Mouse (Mus musculus) layer of hippocampus, postnatal 25 days (tissue): Measurements from ENCODE around the gene Erp27. TPM values are rescaled to one million over a fixed set of nuclear protein-coding genes. Genes with fewer than 3 reads are reported as not detected.
"Not testable (repeated sequence)": the region's sequence is repeated elsewhere in the genome, so short reads cannot be mapped to it uniquely, and the experiment has no call there.

ENCODE experiments used
- DNase-seq, 2 experiments: peaks; one replicate each; pipeline ENCODE4 v3.0.0; 2022; ENCODE audit warnings: mixed read lengths in 2 of 2, low spot score in 1 of 2; ENCODE audit errors: extremely low spot score in 1 of 2
- total RNA-seq, 2 experiments: library from RNA; stranded (reverse); gene quantifications; 2 replicates each; pipeline ENCODE4 v1.2.3; 2021

The Erp27 gene
- total RNA-seq, 2 experiments from 2014 or later = 0.52 to 0.85 TPM

GRCm38 (mm10) chr6:136913384-136914126, 8.4 kb downstream of the Erp27 start:
- DNase-seq = no peak

GRCm38 (mm10) chr6:136912751-136913265, 9.2 kb downstream of the Erp27 start:
- no peak for DNase-seq

- no peak for DNase-seq
Observed at GRCm38 (mm10) chr6:136910247-136910890, 11.6 kb downstream of the Erp27 start.

GRCm38 (mm10) chr6:136906937-136907293, 15.1 kb downstream of the Erp27 start:
- DNase-seq = no peak

DNA sequence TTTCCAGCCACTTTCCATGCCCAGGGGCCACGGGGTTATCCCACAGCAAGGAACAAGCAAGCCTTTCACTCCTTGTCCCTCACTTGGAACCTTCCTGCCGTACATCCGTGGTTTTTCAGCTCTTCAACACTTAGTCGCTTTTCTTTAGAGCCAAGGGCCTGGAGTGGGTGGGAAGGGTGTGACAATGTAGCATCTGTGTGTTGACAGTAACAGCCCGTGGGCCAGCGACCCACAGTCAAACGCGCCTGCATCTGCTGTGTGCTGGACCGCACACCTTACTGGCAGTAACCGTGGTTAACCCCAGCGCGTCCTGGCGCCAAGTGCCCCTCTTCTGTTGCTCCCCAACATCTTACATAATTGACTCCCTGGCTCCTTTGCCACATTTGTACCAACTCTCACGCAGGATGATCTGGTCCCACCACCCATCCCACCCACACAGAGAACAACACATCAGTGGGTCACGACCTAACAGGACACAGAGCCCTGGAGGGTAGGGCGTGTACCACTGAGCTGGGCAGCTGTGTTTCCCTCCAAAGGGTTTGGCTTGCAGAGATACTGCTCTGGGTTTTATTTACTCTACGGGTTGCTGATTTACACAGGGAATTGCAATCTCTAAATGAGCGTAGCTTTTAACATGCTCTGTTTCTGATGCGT, 15.6 kb downstream of the Erp27 start:
- no peak for DNase-seq

DNA sequence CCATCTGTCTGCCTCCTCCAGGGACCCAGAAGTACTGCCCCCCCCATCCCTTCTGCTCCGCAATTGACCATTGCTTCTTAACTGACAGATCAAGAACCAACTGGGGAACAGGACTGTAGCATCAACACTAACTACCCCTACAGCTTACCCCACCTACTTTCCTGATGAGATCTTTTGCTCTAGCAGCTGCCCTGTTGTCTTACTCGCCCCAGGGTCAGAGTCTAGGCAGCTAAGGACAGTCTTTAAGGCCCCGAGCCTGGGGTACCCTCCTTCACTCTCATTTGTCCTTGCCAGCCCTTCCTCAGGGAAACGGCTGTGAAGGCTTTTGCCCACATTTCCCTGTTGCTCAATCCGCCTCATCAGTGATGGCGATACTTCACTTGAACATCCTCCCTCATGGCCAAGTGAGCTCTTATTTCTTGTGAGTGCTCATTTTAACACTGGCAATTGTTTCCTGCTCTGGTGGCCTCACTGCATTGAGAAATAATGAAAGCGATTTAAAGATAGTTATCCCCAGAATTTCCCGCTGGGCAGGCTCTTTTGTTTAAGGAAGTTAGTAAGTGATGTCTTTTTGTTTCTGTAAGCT, 18.0 kb downstream of the Erp27 start:
- DNase-seq = no peak

DNA sequence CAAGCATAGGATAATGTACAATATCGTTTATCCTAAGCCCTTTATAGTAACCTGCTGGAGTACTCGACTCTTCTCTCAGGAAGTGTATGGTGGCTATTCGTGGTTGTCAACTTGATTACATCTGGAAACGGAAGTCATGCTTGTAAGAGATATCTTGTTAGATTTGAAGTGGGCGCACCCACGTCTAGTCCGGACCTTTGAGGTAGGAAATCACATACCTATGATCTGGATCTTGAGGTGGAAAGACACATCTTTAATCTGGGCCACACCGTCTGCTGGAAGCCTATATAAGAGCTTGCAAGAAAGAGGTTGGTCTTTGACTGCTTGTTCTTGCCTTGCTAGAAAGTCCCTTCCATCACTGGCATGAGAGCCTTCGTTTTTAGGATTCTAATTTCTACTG, 19.5 kb downstream of the Erp27 start:
- no peak for DNase-seq

DNA sequence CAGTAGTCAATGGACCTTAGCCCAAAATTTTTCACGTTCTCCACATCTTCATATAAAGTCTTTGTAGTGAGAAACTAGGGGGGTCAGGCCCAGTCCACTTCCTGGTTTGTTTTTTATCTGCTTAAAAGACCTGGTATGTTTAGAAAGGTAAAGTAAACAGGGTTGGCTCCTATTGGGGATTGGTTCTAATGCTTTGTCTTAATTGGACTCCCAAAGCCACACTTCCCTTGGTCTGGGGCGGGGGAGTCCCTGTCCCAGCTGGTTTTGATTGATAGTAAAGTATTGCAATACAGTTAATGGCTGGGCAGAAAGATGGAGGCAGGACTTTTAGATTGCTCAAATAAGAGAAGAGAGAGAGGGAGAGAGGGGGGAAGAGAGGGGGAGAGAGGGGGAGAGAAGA, 21.0 kb downstream of the Erp27 start:
- DNase-seq = no peak

DNA sequence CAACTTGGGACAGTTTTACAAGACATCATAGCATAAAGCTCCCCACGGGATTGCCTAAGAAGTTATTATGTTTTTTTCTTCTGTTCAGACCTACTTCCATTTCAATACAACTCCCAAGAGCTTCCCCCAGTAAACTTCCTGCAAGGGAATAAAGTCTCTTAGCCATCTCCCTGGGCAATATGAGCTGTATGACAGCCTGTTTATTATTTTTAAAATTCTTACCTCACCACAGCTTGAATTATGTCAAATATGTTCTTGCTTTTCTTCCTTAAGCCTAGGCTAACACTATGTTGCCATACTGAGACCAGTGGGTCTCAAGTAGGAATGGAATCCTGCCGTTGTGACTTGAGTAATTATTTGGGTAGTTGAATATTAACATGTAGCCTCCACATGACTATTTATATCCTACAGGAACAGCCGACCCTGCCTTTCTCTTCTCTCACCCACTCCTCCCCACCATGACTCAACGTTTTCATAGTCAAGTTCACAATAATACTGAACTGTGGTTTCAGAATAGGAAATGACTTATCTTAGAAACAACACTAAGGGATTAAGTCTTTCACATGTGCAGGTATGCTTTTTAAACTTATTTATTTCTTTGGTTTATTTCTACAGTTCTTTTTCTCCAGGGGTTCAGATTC, 21.5 kb downstream of the Erp27 start:
- no peak for DNase-seq

DNA sequence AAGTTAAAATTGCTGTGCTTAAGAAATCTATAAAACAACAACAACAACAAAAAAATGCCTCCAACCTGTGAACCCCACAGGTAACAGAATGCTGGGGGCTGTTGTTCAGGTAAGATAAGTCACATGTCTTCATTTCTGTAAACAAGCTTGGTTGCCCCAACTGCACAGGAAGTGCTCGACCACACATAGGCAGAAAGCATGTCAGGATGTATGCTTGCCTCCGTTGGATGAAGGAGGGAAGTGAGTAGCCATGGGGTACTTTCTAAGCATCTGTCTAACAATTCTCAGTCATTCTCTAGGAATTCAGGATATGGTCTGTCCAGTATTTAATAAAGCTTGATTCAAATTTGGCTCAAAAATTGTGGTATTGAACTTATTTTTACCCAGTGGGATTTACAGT, 23.0 kb downstream of the Erp27 start:
- DNase-seq = no peak

GRCm38 (mm10) chr6:136898222-136898621, 23.8 kb downstream of the Erp27 start:
- DNase-seq = no peak

GRCm38 (mm10) chr6:136897789-136898188, 24.2 kb downstream of the Erp27 start:
- no peak for DNase-seq

- no peak for DNase-seq
Observed at GRCm38 (mm10) chr6:136894532-136895339, 27.2 kb downstream of the Erp27 start.

DNA sequence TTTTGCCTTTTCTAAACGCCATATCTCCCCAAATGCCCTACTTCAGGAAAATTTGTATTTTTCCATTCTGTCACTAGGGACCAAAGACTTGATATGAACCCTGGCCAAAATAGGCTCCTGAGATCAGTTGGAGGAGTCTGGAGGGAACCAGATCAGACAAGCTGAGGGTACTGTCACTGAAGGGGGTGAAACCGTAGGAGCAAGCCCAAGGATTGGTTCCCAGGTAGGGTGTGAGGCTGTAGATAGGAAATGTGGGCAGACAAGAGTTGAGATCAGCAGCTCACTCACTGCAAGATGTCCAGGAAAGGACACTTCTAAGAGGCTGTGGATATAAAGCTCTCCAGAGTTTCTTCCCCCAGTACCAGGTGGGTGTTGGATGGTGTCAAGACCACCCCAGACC, 30.0 kb downstream of the Erp27 start:
- no peak for DNase-seq

GRCm38 (mm10) chr6:136889554-136889953, 32.4 kb downstream of the Erp27 start:
- DNase-seq = no peak

- no peak for DNase-seq
Observed at GRCm38 (mm10) chr6:136889067-136889466, 32.9 kb downstream of the Erp27 start.

- DNase-seq = no peak
Observed at GRCm38 (mm10) chr6:136887854-136888253, 34.1 kb downstream of the Erp27 start.

DNA sequence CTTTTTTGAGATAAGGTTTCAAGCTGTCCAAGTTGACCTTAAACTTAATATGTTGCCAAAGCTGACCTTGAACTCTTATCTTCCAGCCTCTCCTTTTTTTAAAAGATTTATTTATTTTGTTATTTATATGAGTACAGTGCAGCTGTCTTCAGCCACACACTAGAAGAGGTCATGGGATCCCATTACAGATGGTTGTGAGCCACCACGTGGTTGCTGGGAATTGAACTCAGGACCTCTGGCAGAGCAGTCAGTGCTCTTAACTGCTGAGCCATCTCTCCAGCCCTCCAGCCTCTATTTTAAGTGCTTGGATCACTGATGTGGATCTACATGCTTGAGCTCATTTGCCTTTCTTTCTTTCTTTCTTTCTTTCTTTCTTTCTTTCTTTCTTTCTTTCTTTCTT, 37.2 kb downstream of the Erp27 start:
- DNase-seq = not testable (repeated sequence)

- DNase-seq = no peak
Observed at GRCm38 (mm10) chr6:136883961-136884360, 38.0 kb downstream of the Erp27 start.

DNA sequence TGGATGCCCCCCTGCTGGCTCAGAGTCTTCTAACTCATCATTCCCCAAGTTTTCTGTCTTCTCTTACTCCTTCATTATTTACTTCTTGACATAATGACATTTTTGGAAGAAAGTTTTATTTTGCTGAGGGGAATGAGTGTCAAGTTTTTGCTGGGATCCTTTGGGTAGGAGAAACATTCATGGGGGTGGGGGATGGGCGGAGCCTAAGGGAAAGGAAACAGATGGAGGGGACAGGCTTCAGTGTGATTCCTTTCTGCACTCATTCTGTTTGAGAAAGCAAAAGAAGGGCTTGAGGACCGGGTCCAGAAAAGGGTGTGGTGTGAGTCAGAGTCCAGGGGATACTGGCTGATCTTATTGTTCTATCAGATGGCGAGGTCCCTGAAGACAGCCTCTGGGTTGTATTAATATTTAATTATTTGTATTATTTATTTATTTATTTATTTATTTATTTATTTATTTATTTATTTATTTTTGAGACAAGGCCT, 38.5 kb downstream of the Erp27 start:
- no peak for DNase-seq
